Mouse (Mus musculus): ENCODE results near the gene Sgf29. TPM values are rescaled to one million over a fixed set of nuclear protein-coding genes. Genes with fewer than 3 reads are reported as not detected.

The Sgf29 gene
- polyA plus RNA-seq, 1 experiment from 2014 or later: 56.8 TPM

DNA sequence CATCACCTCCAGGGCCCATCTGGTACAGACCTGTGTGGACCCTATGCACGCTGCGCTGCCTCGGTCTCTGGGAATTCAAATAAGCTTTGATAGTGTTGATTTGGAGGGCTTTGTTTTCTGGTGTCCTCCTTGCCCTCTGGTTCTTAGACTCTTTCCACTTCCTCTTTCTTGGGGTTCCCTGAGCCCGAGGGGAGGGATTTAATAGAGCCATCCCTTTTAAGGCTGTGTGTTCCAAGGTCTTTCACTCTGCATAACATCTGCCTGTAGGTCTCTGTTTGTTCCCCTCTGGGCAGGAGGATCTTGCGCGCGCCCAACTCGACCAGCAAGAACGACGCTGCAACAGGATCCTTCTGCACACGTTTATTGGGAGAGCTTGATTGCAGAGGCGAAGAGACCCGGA, 72.5 kb downstream of the Sgf29 start:
- H3K4me1 ChIP-seq: no peaks in the 10 kb centered on the region
- no peaks in the 10 kb centered on the region for H3K27me3 ChIP-seq
- H3K9ac ChIP-seq: no peak overlapping the region
- H3K9me3 ChIP-seq: 0 out of 2 replicates have a peak, but pooled peaks cover 5% of the 10 kb centered on the region
- no peak overlapping the region for H3K4me2 ChIP-seq (replicated peaks)
- no peak for ATAC-seq (ENCODE audit: low FRiP score, low read depth)
- WGBS: 85% methylated on average over 13 of the region's 13 CpGs
- H3K4me3 ChIP-seq: no peak overlapping the region
- no peaks in the 10 kb centered on the region for H3K36me3 ChIP-seq
- no peak overlapping the region for H3K27ac ChIP-seq

Other genes starting within 250 kb of the Sgf29 start
- gene Cd19, start 234.4 kb upstream of the Sgf29 start, polyA plus RNA-seq (2015; fragmentation: Nextera tagmentation; extraction: Ambion mirVana): not detected in 2 replicates
- 36.6 and 37.0 TPM in 2 replicates for gene Rabep2, start 220.6 kb upstream of the Sgf29 start, polyA plus RNA-seq (2015; fragmentation: Nextera tagmentation; extraction: Ambion mirVana)
- 90.2 and 93.8 TPM in 2 replicates for gene Atp2a1, start 186.2 kb upstream of the Sgf29 start, polyA plus RNA-seq (2015; fragmentation: Nextera tagmentation; extraction: Ambion mirVana)
- 56.6 and 61.4 TPM in 2 replicates for gene Sh2b1, start 173.9 kb upstream of the Sgf29 start, polyA plus RNA-seq (2015; fragmentation: Nextera tagmentation; extraction: Ambion mirVana)
- 135 and 137 TPM in 2 replicates for gene Tufm, start 161.9 kb upstream of the Sgf29 start, polyA plus RNA-seq (2015; fragmentation: Nextera tagmentation; extraction: Ambion mirVana)
- gene Atxn2l, start 145.9 kb upstream of the Sgf29 start, polyA plus RNA-seq (2015; fragmentation: Nextera tagmentation; extraction: Ambion mirVana): 49.9 and 51.8 TPM in 2 replicates
- 207 and 208 TPM in 2 replicates for gene Eif3c, start 82.9 kb upstream of the Sgf29 start, polyA plus RNA-seq (2015; fragmentation: Nextera tagmentation; extraction: Ambion mirVana)
- 0.71 and 0.72 TPM in 2 replicates for gene Apobr, start 64.4 kb upstream of the Sgf29 start, polyA plus RNA-seq (2015; fragmentation: Nextera tagmentation; extraction: Ambion mirVana)
- gene Cln3, start 63.5 kb upstream of the Sgf29 start, polyA plus RNA-seq (2015; fragmentation: Nextera tagmentation; extraction: Ambion mirVana): 38.6 and 38.7 TPM in 2 replicates
- not detected in 2 replicates for gene Il27, start 54.4 kb upstream of the Sgf29 start, polyA plus RNA-seq (2015; fragmentation: Nextera tagmentation; extraction: Ambion mirVana)
- gene Nupr1, start 18.4 kb upstream of the Sgf29 start, polyA plus RNA-seq (2015; fragmentation: Nextera tagmentation; extraction: Ambion mirVana): 3.5 and 4.7 TPM in 2 replicates
- gene Sult1a1, start 27.1 kb downstream of the Sgf29 start, polyA plus RNA-seq (2015; fragmentation: Nextera tagmentation; extraction: Ambion mirVana): 4.6 and 4.8 TPM in 2 replicates
- 134 and 138 TPM in 2 replicates for gene Bola2, start 46.1 kb downstream of the Sgf29 start, polyA plus RNA-seq (2015; fragmentation: Nextera tagmentation; extraction: Ambion mirVana)
- gene Slx1b, start 46.5 kb downstream of the Sgf29 start, polyA plus RNA-seq (2015; fragmentation: Nextera tagmentation; extraction: Ambion mirVana): 15.2 and 15.9 TPM in 2 replicates
- 34.1 and 36.6 TPM in 2 replicates for gene Coro1a, start 58.5 kb downstream of the Sgf29 start, polyA plus RNA-seq (2015; fragmentation: Nextera tagmentation; extraction: Ambion mirVana)
- gene Mapk3, start 110.3 kb downstream of the Sgf29 start, polyA plus RNA-seq (2015; fragmentation: Nextera tagmentation; extraction: Ambion mirVana): 49.6 and 50.3 TPM in 2 replicates
- gene Gdpd3, start 117.0 kb downstream of the Sgf29 start, polyA plus RNA-seq (2015; fragmentation: Nextera tagmentation; extraction: Ambion mirVana): 1.7 and 2.1 TPM in 2 replicates
- gene Ypel3, start 127.6 kb downstream of the Sgf29 start, polyA plus RNA-seq (2015; fragmentation: Nextera tagmentation; extraction: Ambion mirVana): 114 and 121 TPM in 2 replicates
- 0.53 and 0.64 TPM in 2 replicates for gene Tbx6, start 132.2 kb downstream of the Sgf29 start, polyA plus RNA-seq (2015; fragmentation: Nextera tagmentation; extraction: Ambion mirVana)
- 287 and 322 TPM in 2 replicates for gene Ppp4c, start 143.2 kb downstream of the Sgf29 start, polyA plus RNA-seq (2015; fragmentation: Nextera tagmentation; extraction: Ambion mirVana)
- gene Fam57b, start 148.4 kb downstream of the Sgf29 start, polyA plus RNA-seq (2015; fragmentation: Nextera tagmentation; extraction: Ambion mirVana): 0.18 and 0.52 TPM in 2 replicates
- gene 4930451I11Rik, start 182.3 kb downstream of the Sgf29 start, polyA plus RNA-seq (2015; fragmentation: Nextera tagmentation; extraction: Ambion mirVana): not detected in 2 replicates
- 1.5 and 1.9 TPM in 2 replicates for gene Doc2a, start 198.1 kb downstream of the Sgf29 start, polyA plus RNA-seq (2015; fragmentation: Nextera tagmentation; extraction: Ambion mirVana)
- 39.8 and 48.3 TPM in 2 replicates for gene Hirip3, start 212.7 kb downstream of the Sgf29 start, polyA plus RNA-seq (2015; fragmentation: Nextera tagmentation; extraction: Ambion mirVana)
- gene Ino80e, start 213.1 kb downstream of the Sgf29 start, polyA plus RNA-seq (2015; fragmentation: Nextera tagmentation; extraction: Ambion mirVana): 96.8 and 108 TPM in 2 replicates
- gene Taok2, start 235.4 kb downstream of the Sgf29 start, polyA plus RNA-seq (2015; fragmentation: Nextera tagmentation; extraction: Ambion mirVana): 54.4 and 57.2 TPM in 2 replicates

Data from limb, embryonic 13.5 days (tissue).